Mouse (Mus musculus) ES-CJ7 (cell line): ENCODE data around the gene Cntn5.
A peak's percentile ranks its signal among the peaks of the same experiment; 100 is the strongest.

Experiments
- DNase-seq: peaks from one replicate; pipeline ENCODE4 v3.0.0; 2011; ENCODE audit warnings: low read depth, low spot score

The Cntn5 gene

GRCm38 (mm10) chr9:10230973-10231372, 673.6 kb downstream of the Cntn5 start:
- DNase-seq: peak; percentile 51

GRCm38 (mm10) chr9:10229716-10230115, 674.9 kb downstream of the Cntn5 start:
- no peak for DNase-seq

- no peak for DNase-seq
These were observed 678.6 kb downstream of the Cntn5 start for GRCm38 (mm10) chr9:10226013-10226412.

- DNase-seq: peak; percentile 9
These were observed 718.5 kb downstream of the Cntn5 start for GRCm38 (mm10) chr9:10186063-10186462.

GRCm38 (mm10) chr9:10170526-10170925, 734.0 kb downstream of the Cntn5 start:
- DNase-seq: no peak

GRCm38 (mm10) chr9:10121350-10122057, 783.1 kb downstream of the Cntn5 start:
- DNase-seq: no peak

GRCm38 (mm10) chr9:10116581-10116980, 788.0 kb downstream of the Cntn5 start:
- DNase-seq: no peak

GRCm38 (mm10) chr9:10109156-10109555, 795.4 kb downstream of the Cntn5 start:
- no peak for DNase-seq

- no peak for DNase-seq
These were observed 796.7 kb downstream of the Cntn5 start for GRCm38 (mm10) chr9:10107861-10108260.

GRCm38 (mm10) chr9:10101812-10102440, 802.6 kb downstream of the Cntn5 start:
- DNase-seq: no peak

- DNase-seq: no peak
These were observed 828.3 kb downstream of the Cntn5 start for GRCm38 (mm10) chr9:10076282-10076681.

- DNase-seq: no peak
These were observed 831.2 kb downstream of the Cntn5 start for GRCm38 (mm10) chr9:10073401-10073800.

GRCm38 (mm10) chr9:10072860-10073259, 831.7 kb downstream of the Cntn5 start:
- DNase-seq: no peak

- DNase-seq: no peak
These were observed 833.3 kb downstream of the Cntn5 start for GRCm38 (mm10) chr9:10071271-10071670.

- DNase-seq: no peak
These were observed 859.4 kb downstream of the Cntn5 start for GRCm38 (mm10) chr9:10044969-10045789.

- no peak for DNase-seq
These were observed 861.6 kb downstream of the Cntn5 start for GRCm38 (mm10) chr9:10043001-10043400.

- DNase-seq: no peak
These were observed 889.4 kb downstream of the Cntn5 start for GRCm38 (mm10) chr9:10015129-10015528.

GRCm38 (mm10) chr9:9984028-9984427, 920.5 kb downstream of the Cntn5 start:
- DNase-seq: no peak

- no peak for DNase-seq
These were observed 921.4 kb downstream of the Cntn5 start for GRCm38 (mm10) chr9:9983220-9983619.

- DNase-seq: no peak
These were observed 939.2 kb downstream of the Cntn5 start for GRCm38 (mm10) chr9:9965370-9965769.

- DNase-seq: peak; percentile 57
These were observed 943.9 kb downstream of the Cntn5 start for GRCm38 (mm10) chr9:9960610-9961172.

- no peak for DNase-seq
These were observed 955.2 kb downstream of the Cntn5 start for GRCm38 (mm10) chr9:9949346-9949745.
